Mouse (Mus musculus): ENCODE data around the gene Ntn5. TPM values are rescaled to one million over a fixed set of nuclear protein-coding genes. Genes with fewer than 3 reads are reported as not detected.

Ntn5 gene
- total RNA-seq, 1 experiment = 0.54 TPM

GRCm38 (mm10) chr7:45716952-45717917 is 33.4 kb downstream of the Ntn5 start:
- in situ Hi-C loops (cut with MboI; ENCODE audit: low sequenced_read_pairs in 2 of 2, unreplicated experiment in 2 of 2) = no loop called here
- H3K27ac ChIP-seq (ENCODE audit: insufficient read depth, low read depth, low read length, poor library complexity, severe bottlenecking) = peak overlapping the region; percentile 55; the same call in 1 of the 2 replicates
- peaks cover 0 to 16% of the 10 kb centered on the region in 2 experiments; a peak in 2 of 4 replicates for H3K4me1 ChIP-seq (ENCODE audit: control insufficient read depth in 2 of 2, insufficient read depth in 2 of 2, low read length in 2 of 2, poor library complexity in 1 of 2)
- H3K36me3 ChIP-seq (ENCODE audit: control insufficient read depth, insufficient read depth, low read length, poor library complexity, severe bottlenecking) = peaks cover 49% of the 10 kb centered on the region
- DNase-seq (ENCODE audit: low read depth, low spot score) = no peak
- TF ChIP-seq HCFC1 (IDR thresholded peaks at IDR 0.05; ENCODE audit: borderline replicate concordance, insufficient read depth, low read length) (no peak), CHD2 (IDR thresholded peaks at IDR 0.05; ENCODE audit: low read depth, low read length) (no peak)
- no peaks in the 10 kb centered on the region for H3K9me3 ChIP-seq (ENCODE audit: control insufficient read depth, insufficient read depth, low read depth, low read length)
- H3K9ac ChIP-seq (ENCODE audit: insufficient read depth, low read depth, low read length, poor library complexity, severe bottlenecking) = peak overlapping the region; percentile 96
- H3K4me3 ChIP-seq (ENCODE audit: insufficient read depth in 1 of 2, low read depth in 1 of 2, low read length in 2 of 2, poor library complexity in 1 of 2, severe bottlenecking in 1 of 2) = peak overlapping the region; percentile 87 to 88

- DNase-seq (ENCODE audit: low read depth, low spot score) = peak; percentile 98
- in situ Hi-C loops (cut with MboI; ENCODE audit: low sequenced_read_pairs in 2 of 2, unreplicated experiment in 2 of 2) = no loop called here
- Histone ChIP-seq H3K27ac (ENCODE audit: insufficient read depth, low read depth, low read length, poor library complexity, severe bottlenecking) (peak within 1 kb of the TSS; percentile 81), H3K9me3 (ENCODE audit: control insufficient read depth, insufficient read depth, low read depth, low read length) (no peaks in the 10 kb centered on the region), H3K36me3 (ENCODE audit: control insufficient read depth, insufficient read depth, low read length, poor library complexity, severe bottlenecking) (peaks cover 52% of the 10 kb centered on the region), H3K4me3 (ENCODE audit: insufficient read depth in 1 of 2, low read depth in 1 of 2, low read length in 2 of 2, poor library complexity in 1 of 2, severe bottlenecking in 1 of 2) (peak within 1 kb of the TSS; percentile 88 to 93), H3K9ac (ENCODE audit: insufficient read depth, low read depth, low read length, poor library complexity, severe bottlenecking) (peak within 1 kb of the TSS; percentile 98), H3K4me1 (ENCODE audit: control insufficient read depth in 2 of 2, insufficient read depth in 2 of 2, low read length in 2 of 2, poor library complexity in 1 of 2) (peaks cover 0 to 15% of the 10 kb centered on the region in 2 experiments; a peak in 2 of 4 replicates)
- no peak for TF ChIP-seq MAFK (IDR thresholded peaks at IDR 0.05; ENCODE audit: insufficient read depth, low read depth, low read length)
- TF ChIP-seq HCFC1 (IDR thresholded peaks at IDR 0.05; ENCODE audit: borderline replicate concordance, insufficient read depth, low read length) = peak; percentile 92
- TF ChIP-seq ZNF384 (IDR thresholded peaks at IDR 0.05; ENCODE audit: low read depth, low read length) = no peak
- 0 out of 2 replicates have a peak, but pooled peaks have one; percentile 16 for TF ChIP-seq ZC3H11A (IDR thresholded peaks at IDR 0.05; ENCODE audit: borderline replicate concordance, low read depth, low read length)
- no peak for TF ChIP-seq CHD2 (IDR thresholded peaks at IDR 0.05; ENCODE audit: low read depth, low read length)
These were observed 34.1 kb downstream of the Ntn5 start, which contains the start of gene Sphk2 for GRCm38 (mm10) chr7:45717918-45718297. Gene Sphk2 (minus strand): TSS chr7:45718002.

- Histone ChIP-seq H3K4me3 (ENCODE audit: insufficient read depth in 1 of 2, low read depth in 1 of 2, low read length in 2 of 2, poor library complexity in 1 of 2, severe bottlenecking in 1 of 2) (peak overlapping the region; percentile 88 to 93), H3K9ac (ENCODE audit: insufficient read depth, low read depth, low read length, poor library complexity, severe bottlenecking) (peak overlapping the region; percentile 98), H3K27ac (ENCODE audit: insufficient read depth, low read depth, low read length, poor library complexity, severe bottlenecking) (peak overlapping the region; percentile 81), H3K4me1 (ENCODE audit: control insufficient read depth in 2 of 2, insufficient read depth in 2 of 2, low read length in 2 of 2, poor library complexity in 1 of 2) (peaks cover 0 to 13% of the 10 kb centered on the region in 2 experiments; a peak in 1 of 4 replicates), H3K36me3 (ENCODE audit: control insufficient read depth, insufficient read depth, low read length, poor library complexity, severe bottlenecking) (peaks cover 52% of the 10 kb centered on the region), H3K9me3 (ENCODE audit: control insufficient read depth, insufficient read depth, low read depth, low read length) (no peaks in the 10 kb centered on the region)
- no peak for TF ChIP-seq MAFK (IDR thresholded peaks at IDR 0.05; ENCODE audit: insufficient read depth, low read depth, low read length)
- no peak for TF ChIP-seq HCFC1 (IDR thresholded peaks at IDR 0.05; ENCODE audit: borderline replicate concordance, insufficient read depth, low read length)
- no peak for TF ChIP-seq ZC3H11A (IDR thresholded peaks at IDR 0.05; ENCODE audit: borderline replicate concordance, low read depth, low read length)
- no peak for TF ChIP-seq ZNF384 (IDR thresholded peaks at IDR 0.05; ENCODE audit: low read depth, low read length)
- no peak for TF ChIP-seq CHD2 (IDR thresholded peaks at IDR 0.05; ENCODE audit: low read depth, low read length)
- no peak for DNase-seq (ENCODE audit: low read depth, low spot score)
- in situ Hi-C loops (cut with MboI; ENCODE audit: low sequenced_read_pairs in 2 of 2, unreplicated experiment in 2 of 2) = no loop called here
These were observed 34.5 kb downstream of the Ntn5 start for GRCm38 (mm10) chr7:45718331-45718730.

GRCm38 (mm10) chr7:45719180-45719579 is 35.4 kb downstream of the Ntn5 start:
- peaks cover 0 to 11% of the 10 kb centered on the region in 2 experiments; a peak in 1 of 4 replicates for H3K4me1 ChIP-seq (ENCODE audit: control insufficient read depth in 2 of 2, insufficient read depth in 2 of 2, low read length in 2 of 2, poor library complexity in 1 of 2)
- H3K9me3 ChIP-seq (ENCODE audit: control insufficient read depth, insufficient read depth, low read depth, low read length) = no peaks in the 10 kb centered on the region
- peak overlapping the region; percentile 98 for H3K9ac ChIP-seq (ENCODE audit: insufficient read depth, low read depth, low read length, poor library complexity, severe bottlenecking)
- TF ChIP-seq HCFC1 (IDR thresholded peaks at IDR 0.05; ENCODE audit: borderline replicate concordance, insufficient read depth, low read length) (no peak), MAFK (IDR thresholded peaks at IDR 0.05; ENCODE audit: insufficient read depth, low read depth, low read length) (no peak), ZC3H11A (IDR thresholded peaks at IDR 0.05; ENCODE audit: borderline replicate concordance, low read depth, low read length) (no peak), CHD2 (IDR thresholded peaks at IDR 0.05; ENCODE audit: low read depth, low read length) (no peak), ZNF384 (IDR thresholded peaks at IDR 0.05; ENCODE audit: low read depth, low read length) (no peak)
- no peak overlapping the region for H3K27ac ChIP-seq (ENCODE audit: insufficient read depth, low read depth, low read length, poor library complexity, severe bottlenecking)
- H3K36me3 ChIP-seq (ENCODE audit: control insufficient read depth, insufficient read depth, low read length, poor library complexity, severe bottlenecking) = peaks cover 55% of the 10 kb centered on the region
- peak overlapping the region; percentile 88 to 93 for H3K4me3 ChIP-seq (ENCODE audit: insufficient read depth in 1 of 2, low read depth in 1 of 2, low read length in 2 of 2, poor library complexity in 1 of 2, severe bottlenecking in 1 of 2)
- in situ Hi-C loops (cut with MboI; ENCODE audit: low sequenced_read_pairs in 2 of 2, unreplicated experiment in 2 of 2) = no loop called here
- no peak for DNase-seq (ENCODE audit: low read depth, low spot score)
